Mouse (Mus musculus): ENCODE measurements at regions not wholly inside any gene's neighbourhood (a gene's known extent, or its start where the extent isn't known, plus 50 kb on each side); places are given as distances from the start of the nearest gene placed in this dataset.

DNA sequence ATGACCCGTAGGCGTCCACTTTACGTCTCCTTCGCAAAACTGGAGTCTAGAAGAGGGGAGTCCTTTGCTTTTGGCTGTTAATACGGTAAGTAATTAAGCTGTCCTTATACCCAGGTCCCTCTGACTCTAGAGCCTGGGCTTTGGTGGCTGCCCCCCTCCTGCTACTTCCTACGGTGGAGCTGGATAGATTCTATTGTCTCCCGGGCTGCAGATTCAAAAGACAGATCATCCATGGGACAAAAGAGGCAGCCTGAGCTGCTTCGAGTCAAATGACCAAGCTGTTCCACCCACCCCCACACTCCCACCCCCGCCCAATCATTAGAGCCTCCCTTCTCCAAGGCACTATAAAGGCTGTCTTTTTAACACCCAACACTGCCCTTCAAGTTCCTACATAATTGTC, 70.5 kb upstream of the Rgma start:
- DNase-seq = no peak
- intact Hi-C loops (cut with DNase I) = no loop called here

GRCm38 (mm10) chr7:73305286-73305975, 69.9 kb upstream of the Rgma start:
- intact Hi-C loops (cut with DNase I) = no loop called here

GRCm38 (mm10) chr7:73306296-73306695, 69.0 kb upstream of the Rgma start:
- intact Hi-C loops (cut with DNase I) = no loop called here
- DNase-seq = no peak

More at GRCm38 (mm10) chr7:73305286-73305975, 69.9 kb upstream of the Rgma start:
- no peak for DNase-seq

- intact Hi-C loops (cut with DNase I) = no loop called here
- DNase-seq = no peak
These were observed 68.6 kb upstream of the Rgma start for GRCm38 (mm10) chr7:73306728-73307127.

DNA sequence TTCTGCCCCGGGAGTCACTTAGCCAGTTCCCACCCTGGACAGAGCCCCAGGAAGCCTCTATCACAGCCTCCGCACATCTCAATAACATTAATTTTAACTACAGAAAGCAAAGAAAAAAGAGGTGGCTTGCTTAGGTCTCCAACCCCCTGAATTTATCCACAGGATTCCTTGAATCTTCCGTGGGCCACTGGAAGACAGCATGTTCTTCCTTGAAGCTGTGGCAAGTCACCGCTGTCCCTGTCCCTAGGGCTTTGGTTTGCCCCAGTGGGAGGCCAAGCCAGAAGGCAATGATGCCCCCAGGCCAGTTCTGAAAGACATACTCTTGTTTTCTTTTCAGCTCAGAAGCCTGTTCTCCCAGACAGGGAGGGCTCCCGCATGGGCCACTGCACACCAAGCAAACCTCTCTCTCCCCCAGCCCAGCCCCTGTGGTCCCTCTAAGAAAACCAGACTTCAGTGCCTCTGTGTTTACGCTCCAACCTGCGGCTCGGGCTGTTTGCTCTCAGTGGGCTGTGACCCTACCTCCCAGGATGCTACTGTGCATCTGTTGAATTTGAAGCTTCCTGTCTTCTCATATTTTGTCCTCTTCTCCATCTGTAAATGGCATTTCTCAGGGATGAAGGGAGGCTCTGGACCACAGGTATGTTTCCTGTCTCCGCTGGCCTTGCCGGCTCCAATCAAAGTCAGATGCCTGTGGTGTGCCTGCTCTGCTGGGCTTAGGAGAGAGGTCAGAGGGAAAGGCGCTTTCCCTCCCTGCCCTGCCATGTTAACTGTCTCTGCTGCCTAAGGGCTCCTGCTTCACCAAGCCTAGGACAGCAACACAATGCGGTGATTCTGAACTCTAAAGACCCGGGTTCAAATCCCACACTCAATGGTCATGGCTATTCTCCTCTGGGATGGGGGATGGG, 67.5 kb upstream of the Rgma start:
- DNase-seq = no peak
- intact Hi-C loops (cut with DNase I) = no loop called here

DNA sequence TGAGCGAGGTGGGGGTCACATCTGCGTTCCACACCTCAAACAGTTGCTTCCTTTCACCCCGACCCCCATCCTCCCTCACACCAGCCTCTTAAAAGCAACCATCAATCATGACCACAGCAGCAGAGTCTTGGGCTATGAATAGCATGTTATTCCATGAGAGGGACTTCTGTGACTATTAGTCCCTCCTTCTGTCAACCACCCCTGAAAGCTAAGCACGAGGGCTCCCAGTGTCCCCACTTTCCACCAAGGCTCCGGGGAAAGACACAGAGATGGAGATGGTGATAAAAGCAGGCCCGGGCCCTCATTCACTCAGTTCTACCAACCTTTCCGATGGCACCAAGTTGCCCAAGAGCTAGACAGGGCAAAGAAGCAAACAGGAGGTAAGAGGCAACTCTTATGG, 66.3 kb upstream of the Rgma start:
- DNase-seq = no peak
- intact Hi-C loops (cut with DNase I) = no loop called here

- intact Hi-C loops (cut with DNase I) = no loop called here
- DNase-seq = no peak
These were observed 65.3 kb upstream of the Rgma start for GRCm38 (mm10) chr7:73310056-73310455.

DNA sequence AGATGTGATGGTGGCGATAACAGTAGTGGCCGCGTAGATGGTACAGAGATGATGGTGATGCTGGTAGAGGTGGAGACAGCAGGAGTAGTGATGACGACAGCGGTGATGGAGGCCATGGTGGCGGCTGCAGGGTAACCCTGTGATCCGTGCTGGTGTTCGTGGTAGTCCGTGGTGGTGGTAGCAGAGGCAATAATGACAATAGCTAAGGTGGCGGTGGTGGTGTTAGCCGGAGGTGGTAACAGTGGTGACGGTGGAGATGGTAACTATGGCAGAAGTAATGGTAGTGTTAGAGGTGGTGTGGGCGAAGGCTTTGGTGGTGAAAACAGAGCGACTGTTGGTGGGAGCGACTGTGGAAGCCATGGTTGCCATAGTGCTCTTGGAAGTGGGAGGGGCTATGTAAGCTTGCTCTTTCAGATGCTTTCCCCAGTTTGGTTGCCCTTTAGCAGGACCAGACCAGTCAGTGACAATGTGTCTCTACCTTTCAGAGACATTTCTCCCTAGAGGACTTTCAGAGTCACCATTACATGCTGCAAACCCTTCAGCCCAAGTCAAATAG, 64.7 kb upstream of the Rgma start:
- intact Hi-C loops (cut with DNase I) = no loop called here
- no peak for DNase-seq

- no peak for DNase-seq
- intact Hi-C loops (cut with DNase I) = no loop called here
These were observed 59.8 kb upstream of the Rgma start for GRCm38 (mm10) chr7:73315555-73315954.

DNA sequence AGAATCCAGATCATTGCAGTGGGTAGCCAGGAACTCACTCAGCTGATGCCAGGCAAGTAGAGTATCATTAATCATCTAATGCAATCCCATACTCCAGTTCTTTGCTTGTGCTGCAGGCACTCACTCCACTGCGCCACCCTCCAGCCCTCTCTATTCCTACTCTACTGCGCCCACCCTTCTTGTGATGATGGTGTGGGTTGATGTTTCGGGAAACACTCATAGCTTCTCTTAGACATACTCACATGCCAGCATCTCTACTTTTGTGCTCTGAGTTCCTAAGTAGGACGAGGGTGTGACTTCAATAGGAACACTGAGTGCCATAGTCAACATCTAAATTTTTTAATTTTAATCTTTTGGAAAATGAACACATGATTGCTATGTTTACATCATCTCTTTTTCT, 57.7 kb upstream of the Rgma start:
- intact Hi-C loops (cut with DNase I) = no loop called here

GRCm38 (mm10) chr7:73319004-73319403, 56.3 kb upstream of the Rgma start:
- DNase-seq = no peak
- intact Hi-C loops (cut with DNase I) = no loop called here

More for the DNA sequence above, 57.7 kb upstream of the Rgma start:
- DNase-seq = no peak

DNA sequence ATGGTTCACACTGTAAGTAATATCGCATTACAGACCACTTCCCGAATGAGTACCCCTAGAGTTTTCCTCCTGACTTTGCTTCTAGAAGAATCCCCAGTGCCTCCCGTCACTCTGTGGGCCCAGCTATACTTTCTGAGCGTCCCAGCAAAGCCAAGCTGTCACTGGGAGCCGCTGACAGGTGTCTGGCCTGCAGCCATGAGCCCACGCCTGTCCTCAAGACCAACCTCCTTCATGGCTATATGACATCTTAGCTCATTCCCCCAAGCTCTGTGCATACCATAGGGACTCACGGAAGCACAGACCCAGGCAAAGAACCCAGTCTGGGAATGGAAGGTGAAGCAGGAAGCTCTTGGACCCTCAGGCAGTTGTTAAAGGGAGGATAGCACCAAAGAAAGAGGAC, 55.3 kb upstream of the Rgma start:
- DNase-seq = peak; percentile 66 to 71
- intact Hi-C loops (cut with DNase I) = no loop called here

DNA sequence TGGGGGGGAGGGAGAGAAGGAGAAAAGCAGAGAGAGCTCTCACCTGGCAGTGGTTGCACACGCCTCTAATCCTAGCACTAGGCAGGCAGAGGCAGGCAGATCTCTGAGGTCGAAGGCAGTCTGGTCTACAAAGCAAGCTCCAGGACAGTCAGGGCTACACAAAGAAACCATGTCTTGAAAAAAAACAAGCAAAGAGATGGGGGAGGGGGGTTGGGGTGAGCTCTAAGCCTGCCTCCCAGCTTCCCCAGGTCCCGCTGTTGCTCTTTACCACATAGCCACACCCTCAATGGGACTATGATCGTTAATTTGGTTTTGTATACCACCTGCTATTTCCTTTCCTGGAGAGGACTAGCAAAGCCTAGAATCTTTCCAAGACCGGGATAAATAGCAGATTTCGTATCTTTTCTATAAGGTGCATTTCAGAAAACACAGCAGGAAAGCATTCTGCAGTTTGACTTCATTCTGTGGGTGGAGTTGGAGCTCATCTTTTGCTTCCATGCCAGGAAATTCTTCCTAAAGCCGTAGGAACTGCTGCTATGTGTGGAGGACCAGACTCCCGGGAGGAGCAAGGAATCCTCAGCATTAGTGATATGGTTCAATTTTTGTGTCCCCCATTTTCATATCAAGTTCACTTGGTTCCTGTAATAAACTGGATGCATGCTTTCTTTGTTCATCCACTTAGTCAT, 52.7 kb upstream of the Rgma start:
- intact Hi-C loops (cut with DNase I) = no loop called here

GRCm38 (mm10) chr7:73323556-73323955, 51.8 kb upstream of the Rgma start:
- intact Hi-C loops (cut with DNase I) = no loop called here
- DNase-seq = peak in 1 of 2 experiments; percentile 18

More for the DNA sequence above, 52.7 kb upstream of the Rgma start:
- DNase-seq = no peak

GRCm38 (mm10) chr7:73325503-73325902, 49.8 kb upstream of the Rgma start:
- no peak for DNase-seq
- intact Hi-C loops (cut with DNase I) = no loop called here
